In the genomic region with DNA sequence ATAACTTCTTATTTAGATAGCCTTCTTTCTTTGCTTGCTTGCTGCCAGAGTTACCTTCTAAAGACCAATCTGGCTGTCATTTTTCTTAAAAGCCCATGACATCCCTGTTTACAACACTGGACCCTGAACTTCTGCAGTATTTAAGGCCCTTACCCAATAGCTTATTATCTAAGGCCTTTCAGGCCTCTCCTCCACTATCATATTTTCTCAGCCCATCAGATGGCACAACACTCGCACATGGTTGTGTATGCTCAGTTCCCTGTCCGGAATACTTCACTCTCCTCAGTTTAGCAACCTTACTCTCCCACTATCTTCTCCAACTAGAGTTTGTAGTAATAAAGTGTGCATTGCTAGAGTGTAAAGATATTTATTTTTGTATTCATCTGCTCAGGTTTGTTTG, we compare ENCODE assay signal across 9 mouse cellular contexts. TPM values are rescaled to one million over a fixed set of nuclear protein-coding genes. Genes with fewer than 3 reads are reported as not detected.
DNase-seq lines count a peak whose midpoint lies in the region; ATAC-seq and TF ChIP-seq lines count a peak whose summit lies in the region.
"Had no signal": no experiment of that assay in that cellular context is flagged by ENCODE, and none has a peak within 500 bp of the region (broad histone marks: within the 10 kb centered on the region; RNA-seq: fewer than 3 reads in every experiment).

No protein-coding gene starts in this region.

- H3K79me2 ChIP-seq in heart, adult 2 months (replicated peaks; ENCODE audit: control insufficient read depth, insufficient read depth, low read length): peaks cover 4% of the 10 kb centered on the region

- TF ChIP-seq POLR2A in heart, adult 2 months (IDR thresholded peaks at IDR 0.05; ENCODE audit: insufficient read depth, low read depth, low read length): no peak

- TF ChIP-seq EP300 in heart, adult 2 months (IDR thresholded peaks at IDR 0.05; ENCODE audit: insufficient read depth, low read depth, low read length): no peak

- no peaks in the 10 kb centered on the region for H3K27me3 ChIP-seq in heart, adult 2 months (ENCODE audit: control insufficient read depth, insufficient read depth, low read length)
- peaks cover 2% of the 10 kb centered on the region; the same call in 1 of the 2 replicates for H3K27me3 ChIP-seq in hindbrain, embryonic 13.5 days
- H3K27me3 ChIP-seq in midbrain, embryonic 10.5 days (ENCODE audit: low read depth, poor library complexity, severe bottlenecking): no peaks in the 10 kb centered on the region

- WGBS in heart, adult 2 months: 32% methylated on average over 2 of the region's 2 CpGs
- 81% methylated on average over 2 of the region's 2 CpGs for WGBS in hindbrain, embryonic 13.5 days
- WGBS in midbrain, embryonic 10.5 days: 91% methylated on average over 2 of the region's 2 CpGs

- intact Hi-C loops in heart, adult 2 months (cut with DNase I): no loop called here

- H3K4me3 ChIP-seq in heart, adult 2 months: peak overlapping the region; percentile 66
- H3K4me3 ChIP-seq in hindbrain, embryonic 13.5 days: peak overlapping the region; percentile 96
- H3K4me3 ChIP-seq in midbrain, embryonic 10.5 days: peak overlapping the region; percentile 98

- H3K36me3 ChIP-seq in heart, adult 2 months (ENCODE audit: control insufficient read depth, insufficient read depth, low read length): peaks cover 21% of the 10 kb centered on the region
- peaks cover 11% of the 10 kb centered on the region for H3K36me3 ChIP-seq in hindbrain, embryonic 13.5 days
- peaks cover 12% of the 10 kb centered on the region for H3K36me3 ChIP-seq in midbrain, embryonic 10.5 days

- H3K9ac ChIP-seq in heart, adult 2 months (ENCODE audit: low read depth, low read length): 0 out of 2 replicates have a peak overlapping the region, but pooled peaks have one; percentile 37
- H3K9ac ChIP-seq in hindbrain, embryonic 13.5 days: 0 out of 2 replicates have a peak overlapping the region, but pooled peaks have one; percentile 98

- no peak for ATAC-seq in hindbrain, embryonic 13.5 days (ENCODE audit: low FRiP score)
- ATAC-seq in monocyte, adult 5-6 weeks (replicated peaks; ENCODE audit: insufficient number of reproducible peaks, low FRiP score, low TSS enrichment, poor library complexity, severe bottlenecking): no peak

- DNase-seq in heart, adult 2 months: no peak
- no peak for DNase-seq in heart, postnatal 4 days
- DNase-seq in c-Kit-positive CD71-positive TER-119-positive erythroid progenitor cells, embryonic 14.5 days (ENCODE audit: low spot score): peak; percentile 60
- no peak for DNase-seq in midbrain, embryonic 10.5 days (ENCODE audit: low spot score)
- DNase-seq in natural killer cell, adult 2 months (ENCODE audit: low spot score in 2 of 2): no peak
- DNase-seq in adrenal gland, adult 8-10 months: no peak

- no peaks in the 10 kb centered on the region for H3K9me3 ChIP-seq in hindbrain, embryonic 13.5 days
- no peaks in the 10 kb centered on the region for H3K9me3 ChIP-seq in midbrain, embryonic 10.5 days (replicated peaks)

- peak overlapping the region; percentile 88 for H3K4me2 ChIP-seq in hindbrain, embryonic 13.5 days

- peaks cover 3% of the 10 kb centered on the region for H3K4me1 ChIP-seq in heart, adult 2 months (ENCODE audit: control insufficient read depth, insufficient read depth, low read length)
- peaks cover 23% of the 10 kb centered on the region for H3K4me1 ChIP-seq in hindbrain, embryonic 13.5 days (replicated peaks)
- peaks cover 27% of the 10 kb centered on the region for H3K4me1 ChIP-seq in midbrain, embryonic 10.5 days

- no peak for TF ChIP-seq CTCF in heart, adult 2 months (IDR thresholded peaks at IDR 0.05)

- peak overlapping the region; percentile 82 for H3K27ac ChIP-seq in heart, adult 2 months
- no peak overlapping the region for H3K27ac ChIP-seq in hindbrain, embryonic 13.5 days
- no peak overlapping the region for H3K27ac ChIP-seq in midbrain, embryonic 10.5 days (replicated peaks)

RNA-seq across cellular contexts. Expression of gene 4931422A03Rik, which starts 0.9 kb away (rescaled TPM):
- total RNA-seq in heart, adult 2 months (2021): not detected
- not detected in 2 replicates for polyA plus RNA-seq in heart, adult 2 months (2012; rRNA removed)
- total RNA-seq in heart, postnatal 4 days (2021): not detected
- polyA plus RNA-seq in hindbrain, embryonic 13.5 days (2015; fragmentation: Nextera tagmentation; extraction: Ambion mirVana): 2.1 and 2.6 TPM in 2 replicates
- 1.1 and 1.6 TPM in 2 replicates for polyA plus RNA-seq in midbrain, embryonic 10.5 days (2016; fragmentation: Nextera tagmentation; extraction: Ambion mirVana)
- not detected in 3 replicates for total RNA-seq in monocyte, adult 5-6 weeks (2017)
- not detected for total RNA-seq in adrenal gland, adult 8-10 months (2022)

RNA-seq across cellular contexts. Expression of gene Fbxo3, which starts 1.6 kb away (rescaled TPM):
- total RNA-seq in heart, adult 2 months (2021): 10 to 100 TPM; 46.8 to 57.1 TPM
- polyA plus RNA-seq in heart, adult 2 months (2012; rRNA removed): 23.2 and 51.4 TPM in 2 replicates
- 10 to 100 TPM; 42.6 to 46.6 TPM for total RNA-seq in heart, postnatal 4 days (2021)
- polyA plus RNA-seq in hindbrain, embryonic 13.5 days (2015; fragmentation: Nextera tagmentation; extraction: Ambion mirVana): 64.4 and 64.8 TPM in 2 replicates
- 47.4 and 49.9 TPM in 2 replicates for polyA plus RNA-seq in midbrain, embryonic 10.5 days (2016; fragmentation: Nextera tagmentation; extraction: Ambion mirVana)
- 38.1 to 50.3 TPM (median 42.5 TPM) in 3 replicates for total RNA-seq in monocyte, adult 5-6 weeks (2017)
- total RNA-seq in adrenal gland, adult 8-10 months (2022): 10 to 100 TPM; 88.1 to 93.9 (median 93.1) TPM

RNA-seq across cellular contexts. Expression of gene Gm10912, which starts 36.6 kb away (rescaled TPM):
- under 1 TPM; 0.14 to 0.31 TPM for total RNA-seq in heart, adult 2 months (2021)
- polyA plus RNA-seq in heart, adult 2 months (2012; rRNA removed): 0.15 and 0.20 TPM in 2 replicates
- total RNA-seq in heart, postnatal 4 days (2021): under 1 TPM; 0.17 to 0.29 TPM
- not detected in 2 replicates for polyA plus RNA-seq in hindbrain, embryonic 13.5 days (2015; fragmentation: Nextera tagmentation; extraction: Ambion mirVana)
- polyA plus RNA-seq in midbrain, embryonic 10.5 days (2016; fragmentation: Nextera tagmentation; extraction: Ambion mirVana): 0.06 TPM in 1 of 2 replicates, not detected in the other
- total RNA-seq in monocyte, adult 5-6 weeks (2017): 0.87 TPM in 1 of 3 replicates, not detected in the others
- total RNA-seq in adrenal gland, adult 8-10 months (2022): under 1 TPM; 0.30 to 0.68 (median 0.64) TPM
- polyA plus RNA-seq: C2C12 had no signal

RNA-seq across cellular contexts. Expression of gene Gm10799, which starts 39.3 kb away (rescaled TPM):
- not detected for total RNA-seq in heart, adult 2 months (2021)
- polyA plus RNA-seq in heart, adult 2 months (2012; rRNA removed): not detected in 2 replicates
- total RNA-seq in heart, postnatal 4 days (2021): not detected
- not detected in 2 replicates for polyA plus RNA-seq in hindbrain, embryonic 13.5 days (2015; fragmentation: Nextera tagmentation; extraction: Ambion mirVana)
- not detected in 2 replicates for polyA plus RNA-seq in midbrain, embryonic 10.5 days (2016; fragmentation: Nextera tagmentation; extraction: Ambion mirVana)
- total RNA-seq in monocyte, adult 5-6 weeks (2017): not detected in 3 replicates
- not detected for total RNA-seq in adrenal gland, adult 8-10 months (2022)
- polyA plus RNA-seq: C2C12 had no signal

RNA-seq across cellular contexts. Expression of gene Cd59b, which starts 40.6 kb away (rescaled TPM):
- total RNA-seq in heart, adult 2 months (2021): 1 to 10 TPM; 3.1 to 3.3 TPM
- polyA plus RNA-seq in heart, adult 2 months (2012; rRNA removed): 6.9 and 19.4 TPM in 2 replicates
- 1 to 10 TPM; 1.2 to 1.8 TPM for total RNA-seq in heart, postnatal 4 days (2021)
- 0.87 and 2.8 TPM in 2 replicates for polyA plus RNA-seq in hindbrain, embryonic 13.5 days (2015; fragmentation: Nextera tagmentation; extraction: Ambion mirVana)
- 3.6 and 5.4 TPM in 2 replicates for polyA plus RNA-seq in midbrain, embryonic 10.5 days (2016; fragmentation: Nextera tagmentation; extraction: Ambion mirVana)
- 2.6 to 7.2 TPM in 2 of 3 replicates, not detected in the other for total RNA-seq in monocyte, adult 5-6 weeks (2017)
- 10 to 100 TPM; 10.7 to 13.2 (median 11.5) TPM for total RNA-seq in adrenal gland, adult 8-10 months (2022)
- polyA plus RNA-seq: C2C12 had no signal
